Mouse (Mus musculus) hindbrain, postnatal 0 days (tissue): Measurements from ENCODE around the gene Lclat1. TPM values are rescaled to one million over a fixed set of nuclear protein-coding genes. Genes with fewer than 3 reads are reported as not detected.

Experiments
- ATAC-seq: fragments of 200-750 bp; cut with Nextera tagmentation; 2 replicates; pipeline ENCODE4 v1.8.0; 2017; ENCODE audit warnings: mild to moderate bottlenecking, moderate TSS enrichment, moderate library complexity
- DNase-seq: peaks from one replicate; pipeline ENCODE4 v3.0.0-alpha.2; 2015; ENCODE audit warnings: low spot score
- H3K27ac ChIP-seq: fragments of 300-500 bp; sonication (generic); 2 replicates; pipeline ENCODE4 v1.5.1; 2014; ENCODE audit warnings: mild to moderate bottlenecking
- H3K27me3 ChIP-seq: fragments of 300-500 bp; sonication (generic); 2 replicates; pipeline ENCODE4 v1.6.1; 2014; ENCODE audit warnings: low read length, mixed read lengths; ENCODE audit not compliant: insufficient read depth
- H3K36me3 ChIP-seq: fragments of 300-500 bp; sonication (generic); 2 replicates; pipeline ENCODE4 v1.6.1; 2014; ENCODE audit warnings: low read length, mixed read lengths; ENCODE audit not compliant: insufficient read depth
- H3K4me1 ChIP-seq: fragments of 300-500 bp; sonication (generic); 2 replicates; pipeline ENCODE4 v1.6.1; 2014; ENCODE audit warnings: antibody characterized with exemption, low read length, mixed read lengths; ENCODE audit not compliant: insufficient read depth
- H3K4me2 ChIP-seq: fragments of 300-500 bp; sonication (generic); 2 replicates; pipeline ENCODE4 v1.6.1; 2014; ENCODE audit warnings: low read depth, mild to moderate bottlenecking, low read length, moderate library complexity, mixed read lengths
- H3K4me3 ChIP-seq: fragments of 300-500 bp; sonication (generic); 2 replicates; pipeline ENCODE4 v1.5.1; 2014; ENCODE audit warnings: low read length
- H3K9ac ChIP-seq: fragments of 300-500 bp; sonication (generic); replicated peaks from 2 replicates; pipeline ENCODE4 v1.6.1; 2014; ENCODE audit warnings: mild to moderate bottlenecking, low read length, moderate library complexity, mixed read lengths
- H3K9me3 ChIP-seq: fragments of 300-500 bp; sonication (generic); 2 replicates; pipeline ENCODE4 v1.6.1; 2016; ENCODE audit warnings: low read length, mixed read lengths
- CTCF ChIP-seq: IDR thresholded peaks from 2 replicates; pipeline ENCODE4 v1.5.1; 2016; ENCODE audit warnings: antibody characterized with exemption, control low read depth, low read depth
- WGBS: fragments of 180-500 bp; shearing (Covaris S2); extraction: QIAGEN DNeasy Blood & Tissue Kit; methylation state at CpG from one replicate; pipeline ENCODE4 v1.1.7; 2014; 5-methylcytosine and 5-hydroxymethylcytosine counted together
- polyA plus RNA-seq: library from polyadenylated mRNA; unstranded; fragments of >200 nt; fragmentation: Nextera tagmentation; extraction: Ambion mirVana; gene quantifications from 2 replicates; pipeline ENCODE4 v1.2.1, GENCODE M21; 2015
- total RNA-seq: library from RNA; depleted of rRNA; stranded (reverse); fragments of >200 nt; gene quantifications from 2 replicates; pipeline ENCODE4 v1.2.3, GENCODE M21; 2014

The Lclat1 gene
- total and polyA plus RNA-seq, 2 experiments from 2014 or later = 9.8 to 37.1 TPM

DNA sequence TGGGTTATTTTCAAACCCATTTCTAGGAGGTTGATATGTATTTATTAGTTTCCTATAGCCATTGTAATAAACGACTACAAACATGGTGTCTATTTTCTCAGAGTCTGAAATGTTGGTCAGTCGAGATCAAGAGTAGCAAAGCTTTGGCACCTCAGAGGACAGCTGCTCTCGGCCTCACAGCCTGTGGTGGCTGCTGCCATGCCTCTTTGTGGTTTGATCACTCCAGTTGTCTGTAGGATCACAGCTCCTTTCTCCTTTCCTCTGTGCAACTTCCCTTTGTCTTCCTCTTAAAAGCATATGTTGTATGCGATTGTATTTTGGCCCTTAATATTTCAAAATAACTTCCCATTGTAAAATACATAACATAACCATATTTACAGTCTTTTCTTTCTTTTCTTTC lies 10.9 kb downstream of the Lclat1 start:
- H3K9me3 ChIP-seq = no peaks in the 10 kb centered on the region
- H3K4me3 ChIP-seq = no peak overlapping the region
- no peaks in the 10 kb centered on the region for H3K27me3 ChIP-seq
- H3K27ac ChIP-seq = no peak overlapping the region
- no peak for ATAC-seq
- TF ChIP-seq CTCF = no peak
- H3K4me1 ChIP-seq = no peaks in the 10 kb centered on the region
- H3K36me3 ChIP-seq = no peaks in the 10 kb centered on the region
- no peak for DNase-seq
- no peak overlapping the region for H3K4me2 ChIP-seq
- no peak overlapping the region for H3K9ac ChIP-seq
- WGBS = 84% methylated on average over 4 of the region's 4 CpGs

DNA sequence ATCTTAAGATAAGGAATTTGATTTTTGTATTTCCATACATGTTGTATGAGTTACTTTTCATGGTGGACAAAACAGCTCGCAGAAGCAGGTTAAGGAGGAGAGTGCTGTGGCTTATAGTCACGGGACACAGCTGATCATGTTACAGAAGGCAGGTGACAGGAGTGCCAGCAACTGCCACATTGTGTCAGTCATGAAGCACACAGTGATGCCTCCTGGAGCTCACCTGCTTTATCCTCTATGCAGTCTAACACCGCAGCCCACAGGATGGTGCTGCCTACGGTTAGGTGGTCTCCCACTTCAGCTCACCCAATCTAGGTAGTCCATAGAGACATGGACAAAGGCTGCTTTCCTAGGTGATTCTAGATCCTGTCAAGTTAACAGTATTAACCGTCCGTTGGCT lies 11.4 kb downstream of the Lclat1 start:
- Histone ChIP-seq H3K36me3 (no peaks in the 10 kb centered on the region), H3K4me2 (no peak overlapping the region), H3K9me3 (no peaks in the 10 kb centered on the region), H3K27ac (no peak overlapping the region), H3K4me3 (no peak overlapping the region), H3K9ac (no peak overlapping the region), H3K4me1 (no peaks in the 10 kb centered on the region), H3K27me3 (no peaks in the 10 kb centered on the region)
- WGBS = 91% methylated on average over 6 of the region's 6 CpGs
- TF ChIP-seq CTCF = no peak
- DNase-seq (no peak), ATAC-seq (no peak)

DNA sequence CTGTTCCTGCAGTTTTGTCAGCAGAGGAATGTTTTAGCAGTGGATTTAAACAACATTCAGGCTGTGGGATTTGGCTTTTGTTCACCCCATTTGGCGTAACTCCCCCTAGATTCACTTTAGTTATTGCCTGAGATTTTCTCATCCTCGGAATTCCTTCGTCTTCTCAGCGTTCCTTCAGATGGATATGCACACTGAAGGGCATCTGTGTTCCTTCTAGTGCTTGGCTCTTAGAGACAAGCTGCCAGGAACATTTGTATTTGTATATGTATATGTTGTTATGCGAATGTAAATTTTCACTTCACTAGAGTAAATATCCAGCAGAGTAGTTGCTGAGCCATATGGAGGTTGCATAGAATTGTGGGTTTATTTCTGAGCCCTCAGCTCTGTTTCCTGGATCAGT lies 12.8 kb downstream of the Lclat1 start:
- ATAC-seq (no peak), DNase-seq (no peak)
- no peaks in the 10 kb centered on the region for H3K36me3 ChIP-seq
- TF ChIP-seq CTCF = no peak
- no peak overlapping the region for H3K4me2 ChIP-seq
- H3K9ac ChIP-seq = no peak overlapping the region
- no peak overlapping the region for H3K27ac ChIP-seq
- no peaks in the 10 kb centered on the region for H3K9me3 ChIP-seq
- no peak overlapping the region for H3K4me3 ChIP-seq
- no peaks in the 10 kb centered on the region for H3K4me1 ChIP-seq
- WGBS = 80% methylated on average over 5 of the region's 5 CpGs
- no peaks in the 10 kb centered on the region for H3K27me3 ChIP-seq

GRCm38 (mm10) chr17:73121726-73122125 lies 13.9 kb downstream of the Lclat1 start:
- Histone ChIP-seq H3K4me2 (no peak overlapping the region), H3K9me3 (no peaks in the 10 kb centered on the region), H3K27me3 (no peaks in the 10 kb centered on the region), H3K36me3 (no peaks in the 10 kb centered on the region), H3K4me3 (no peak overlapping the region), H3K27ac (no peak overlapping the region), H3K9ac (no peak overlapping the region), H3K4me1 (no peaks in the 10 kb centered on the region)
- no peak for DNase-seq
- WGBS = 86% methylated on average over 2 of the region's 2 CpGs
- no peak for TF ChIP-seq CTCF
- ATAC-seq = no peak

DNA sequence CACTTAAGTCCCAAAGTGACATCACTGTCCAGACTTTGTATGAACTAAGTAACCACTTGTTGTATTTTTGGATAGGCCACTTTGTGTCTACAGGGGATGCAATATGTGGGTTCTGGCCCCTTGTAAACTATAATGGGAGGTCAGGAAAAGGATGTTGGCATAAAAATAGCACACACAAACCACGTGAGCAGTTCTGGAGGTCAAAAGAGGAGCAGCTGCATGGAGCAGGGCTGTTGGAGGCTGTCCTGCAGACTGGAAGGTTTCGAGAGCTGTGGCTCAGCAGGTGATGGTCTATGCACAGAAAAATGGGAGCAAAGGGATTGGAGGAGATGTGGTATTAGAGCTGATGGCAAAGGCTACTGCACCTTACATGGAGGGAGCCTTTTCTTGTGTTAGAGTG lies 18.6 kb downstream of the Lclat1 start:
- no peak for TF ChIP-seq CTCF
- no peak overlapping the region for H3K9ac ChIP-seq
- no peaks in the 10 kb centered on the region for H3K27me3 ChIP-seq
- H3K27ac ChIP-seq = no peak overlapping the region
- DNase-seq (no peak), ATAC-seq (no peak)
- H3K4me3 ChIP-seq = no peak overlapping the region
- H3K4me2 ChIP-seq = no peak overlapping the region
- WGBS = 64% methylated on average over 2 of the region's 2 CpGs
- H3K4me1 ChIP-seq = no peaks in the 10 kb centered on the region
- no peaks in the 10 kb centered on the region for H3K9me3 ChIP-seq
- H3K36me3 ChIP-seq = no peaks in the 10 kb centered on the region

DNA sequence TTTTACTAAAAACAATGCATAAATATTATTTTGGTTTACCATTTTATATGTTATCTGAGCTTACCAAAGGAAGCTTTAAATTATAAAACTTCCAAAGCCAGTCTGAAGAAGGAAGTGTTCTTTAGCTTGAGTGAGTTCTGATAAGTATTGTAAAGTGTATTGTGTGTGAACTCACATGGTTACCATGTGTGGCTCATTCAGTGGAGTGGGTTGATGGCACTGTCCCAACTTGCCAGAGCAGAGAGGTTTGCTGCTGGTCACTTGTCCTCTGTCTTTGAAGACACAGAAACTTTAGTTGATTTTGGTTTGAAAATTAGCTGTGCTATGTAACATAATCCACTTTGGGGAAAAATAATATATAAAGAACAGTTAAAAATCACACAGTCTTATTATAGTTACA lies 19.1 kb downstream of the Lclat1 start:
- Histone ChIP-seq H3K27me3 (no peaks in the 10 kb centered on the region), H3K9me3 (no peaks in the 10 kb centered on the region), H3K4me2 (no peak overlapping the region)

DNA sequence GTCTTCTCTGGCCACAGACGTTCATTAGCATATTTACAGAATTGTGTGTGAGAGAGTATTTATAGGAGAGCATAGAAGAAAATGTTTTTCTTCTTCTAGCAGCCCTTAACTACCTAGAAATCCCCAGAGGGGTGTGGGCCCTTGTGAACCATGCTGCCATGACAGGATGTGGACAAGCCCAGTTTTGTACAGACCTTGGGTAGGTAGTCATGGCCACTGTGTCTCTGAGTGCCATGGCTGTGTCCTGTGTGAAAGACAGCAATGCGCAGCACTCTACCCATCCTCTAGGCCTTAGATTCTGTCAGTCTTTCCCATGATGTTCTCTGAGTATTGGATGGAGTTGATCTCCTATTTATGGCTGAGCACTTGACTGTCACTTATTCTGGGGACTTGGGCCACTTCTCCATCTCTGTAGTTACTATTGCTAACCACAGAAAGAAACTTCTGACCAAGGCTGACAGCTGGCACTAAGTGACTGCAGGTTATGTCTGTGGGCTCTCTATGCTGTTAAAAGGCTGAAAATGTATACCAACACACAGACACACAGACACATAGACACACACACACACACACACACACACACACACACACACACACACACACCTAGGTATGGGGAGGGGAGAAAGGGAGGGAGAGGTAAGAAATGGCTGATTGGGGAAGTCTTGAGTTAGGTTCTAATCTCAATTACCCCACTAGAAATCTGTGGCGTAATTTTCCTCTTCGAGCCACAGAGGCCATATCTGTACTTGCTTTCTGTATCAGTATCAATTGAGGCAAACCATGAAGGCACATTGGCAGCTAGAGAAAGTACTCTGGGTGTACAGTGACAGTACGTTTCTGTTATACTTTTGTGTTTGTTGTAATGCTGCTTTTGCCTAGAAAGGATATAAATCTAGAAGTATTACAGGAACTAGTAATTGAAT lies 29.0 kb downstream of the Lclat1 start:
- Histone ChIP-seq H3K36me3 (no peaks in the 10 kb centered on the region), H3K9me3 (no peaks in the 10 kb centered on the region), H3K27ac (no peak overlapping the region), H3K4me2 (no peak overlapping the region), H3K27me3 (no peaks in the 10 kb centered on the region), H3K4me1 (no peaks in the 10 kb centered on the region), H3K9ac (no peak overlapping the region), H3K4me3 (no peak overlapping the region)
- DNase-seq (no peak), ATAC-seq (no peak)
- 86% methylated on average over 5 of the region's 5 CpGs for WGBS
- no peak for TF ChIP-seq CTCF

More for the DNA sequence above, 19.1 kb downstream of the Lclat1 start:
- no peak overlapping the region for H3K27ac ChIP-seq
- H3K36me3 ChIP-seq = no peaks in the 10 kb centered on the region
- H3K4me1 ChIP-seq = no peaks in the 10 kb centered on the region
- no peak for TF ChIP-seq CTCF
- H3K4me3 ChIP-seq = no peak overlapping the region
- DNase-seq = no peak
- no peak for ATAC-seq
- no peak overlapping the region for H3K9ac ChIP-seq
